Mouse (Mus musculus) CH12.LX (cell line): ENCODE measurements around the gene Cd2bp2. TPM values are rescaled to one million over a fixed set of nuclear protein-coding genes. Genes with fewer than 3 reads are reported as not detected.

Source experiments
- DNase-seq: peaks from one replicate; pipeline ENCODE4 v3.0.0-alpha.2; 2013; ENCODE audit errors: extremely low read depth
- H3K27ac ChIP-seq: 2 replicates; pipeline ENCODE4 v1.5.1; 2012; ENCODE audit warnings: low read depth, mild to moderate bottlenecking, control low read depth, moderate library complexity; ENCODE audit not compliant: insufficient read depth
- H3K27me3 ChIP-seq: replicated peaks from 2 replicates; pipeline ENCODE3; 2012; ENCODE audit warnings: inconsistent platforms
- H3K36me3 ChIP-seq, 2 experiments: replicated peaks in 1 of 2; 2 replicates each; pipeline versions ENCODE3 to v1.6.1; 2012; ENCODE audit warnings: inconsistent platforms in 1 of 2, low read length in 1 of 2, mild to moderate bottlenecking in 1 of 2, mixed read lengths in 1 of 2, moderate library complexity in 1 of 2; ENCODE audit not compliant: control insufficient read depth in 1 of 2, insufficient read depth in 1 of 2
- H3K4me1 ChIP-seq, 2 experiments: 2 replicates each; pipeline ENCODE4 v1.6.1; 2012; ENCODE audit warnings: inconsistent platforms in 1 of 2, moderate library complexity in 1 of 2; ENCODE audit not compliant: insufficient read depth in 2 of 2, control insufficient read depth in 1 of 2
- H3K4me2 ChIP-seq: 2 replicates; pipeline ENCODE4 v1.6.1; 2012; ENCODE audit warnings: low read depth, mild to moderate bottlenecking, control low read depth; ENCODE audit not compliant: poor library complexity, insufficient read depth, severe bottlenecking
- H3K4me3 ChIP-seq, 3 experiments: fragments of 150-350 bp in 1 of 3; sonication (generic) in 1 of 3; replicated peaks in 1 of 3; 2 replicates each; pipeline versions ENCODE3 to v1.5.1; 2011 to 2012; ENCODE audit warnings: low read depth in 2 of 3, low read length in 2 of 3, mild to moderate bottlenecking in 2 of 3, moderate library complexity in 2 of 3, control low read depth in 1 of 3, improper control_type of control experiment in 1 of 3, inconsistent platforms in 1 of 3, mixed read lengths in 1 of 3; ENCODE audit not compliant: poor library complexity in 1 of 3
- H3K79me2 ChIP-seq: replicated peaks from 2 replicates; pipeline ENCODE4 v1.6.1; 2012; ENCODE audit warnings: mild to moderate bottlenecking, moderate library complexity; ENCODE audit not compliant: control insufficient read depth, poor library complexity, insufficient read depth, severe bottlenecking; ENCODE audit errors: extremely low read depth
- H3K9ac ChIP-seq: 2 replicates; pipeline ENCODE4 v1.6.1; 2012; ENCODE audit warnings: low read depth, mild to moderate bottlenecking, control low read depth, moderate library complexity; ENCODE audit not compliant: insufficient read depth
- H3K9me3 ChIP-seq: replicated peaks from 2 replicates; pipeline ENCODE3; 2012; ENCODE audit warnings: low read length, inconsistent platforms, mixed read lengths
- CTCF ChIP-seq, 2 experiments: IDR thresholded peaks in 1 of 2; conservative IDR thresholded peaks in 1 of 2; 2 replicates each; pipeline ENCODE4 v1.5.1; 2011 to 2012; ENCODE audit warnings: low read depth in 2 of 2, low read length in 2 of 2, improper control_type of control experiment in 1 of 2, inconsistent platforms in 1 of 2, mild to moderate bottlenecking in 1 of 2, moderate library complexity in 1 of 2
- E2F4 ChIP-seq: IDR thresholded peaks from 2 replicates; pipeline ENCODE4 v1.6.1; 2011; ENCODE audit warnings: low read depth, low read length, improper control_type of control experiment; ENCODE audit not compliant: insufficient replicate concordance
- EP300 ChIP-seq: IDR thresholded peaks from 2 replicates; pipeline ENCODE4 v1.6.1; 2011; ENCODE audit warnings: low read length, improper control_type of control experiment
- ETS1 ChIP-seq: conservative IDR thresholded peaks from 2 replicates; pipeline ENCODE4 v1.6.1; 2012; ENCODE audit warnings: low read depth, mild to moderate bottlenecking, inconsistent platforms, low read length, improper control_type of control experiment, moderate library complexity
- GABPA ChIP-seq: IDR thresholded peaks from 2 replicates; pipeline ENCODE4 v1.6.1; 2012; ENCODE audit warnings: low read depth, low read length, improper control_type of control experiment, inconsistent platforms; ENCODE audit not compliant: insufficient replicate concordance
- HCFC1 ChIP-seq: IDR thresholded peaks from 2 replicates; pipeline ENCODE4 v1.6.1; 2012; ENCODE audit warnings: low read depth, mild to moderate bottlenecking, inconsistent platforms, low read length, improper control_type of control experiment
- JUN ChIP-seq: IDR thresholded peaks from 2 replicates; pipeline ENCODE4 v1.6.1; 2011; ENCODE audit warnings: low read depth, mild to moderate bottlenecking, low read length, improper control_type of control experiment, moderate library complexity; ENCODE audit not compliant: insufficient read depth
- KAT2A ChIP-seq: IDR thresholded peaks from 2 replicates; pipeline ENCODE4 v1.6.1; 2012; ENCODE audit warnings: low read length, improper control_type of control experiment, inconsistent platforms; ENCODE audit not compliant: insufficient replicate concordance
- MAFK ChIP-seq: IDR thresholded peaks from 2 replicates; pipeline ENCODE4 v1.6.1; 2011; ENCODE audit warnings: low read length, improper control_type of control experiment; ENCODE audit not compliant: insufficient replicate concordance
- MAX ChIP-seq: IDR thresholded peaks from 2 replicates; pipeline ENCODE4 v1.6.1; 2011; ENCODE audit warnings: low read length, improper control_type of control experiment
- MEF2A ChIP-seq: IDR thresholded peaks from 2 replicates; pipeline ENCODE4 v1.6.1; 2014; ENCODE audit warnings: low read depth, mild to moderate bottlenecking, inconsistent platforms, low read length, improper control_type of control experiment, borderline replicate concordance
- MYC ChIP-seq: IDR thresholded peaks from 2 replicates; pipeline ENCODE4 v1.6.1; 2011; ENCODE audit warnings: low read depth, mild to moderate bottlenecking, improper control_type of control experiment, low read length
- NELFE ChIP-seq: IDR thresholded peaks from 2 replicates; pipeline ENCODE4 v1.6.1; 2011; ENCODE audit warnings: low read depth, low read length, improper control_type of control experiment
- PAX5 ChIP-seq: IDR thresholded peaks from 2 replicates; pipeline ENCODE4 v1.6.1; 2012; ENCODE audit warnings: low read length, inconsistent platforms, mixed read lengths
- POLR2A ChIP-seq: IDR thresholded peaks from 2 replicates; pipeline ENCODE4 v1.6.1; 2011; ENCODE audit warnings: low read depth, mild to moderate bottlenecking, improper control_type of control experiment, low read length
- POLR2AphosphoS2 ChIP-seq: IDR thresholded peaks from 2 replicates; pipeline ENCODE4 v1.6.1; 2011; ENCODE audit warnings: low read depth, low read length, improper control_type of control experiment
- RAD21 ChIP-seq: IDR thresholded peaks from 2 replicates; pipeline ENCODE4 v1.6.1; 2011; ENCODE audit warnings: low read depth, mild to moderate bottlenecking, low read length, improper control_type of control experiment, moderate library complexity
- RCOR1 ChIP-seq: conservative IDR thresholded peaks from 2 replicates; pipeline ENCODE4 v1.6.1; 2012; ENCODE audit warnings: low read depth, mild to moderate bottlenecking, inconsistent platforms, low read length, improper control_type of control experiment
- SIN3A ChIP-seq: IDR thresholded peaks from 2 replicates; pipeline ENCODE4 v1.6.1; 2012; ENCODE audit warnings: low read length, improper control_type of control experiment, inconsistent platforms
- SMC3 ChIP-seq: IDR thresholded peaks from 2 replicates; pipeline ENCODE4 v1.6.1; 2011; ENCODE audit warnings: low read depth, low read length, improper control_type of control experiment
- UBTF ChIP-seq: IDR thresholded peaks from 2 replicates; pipeline ENCODE4 v1.6.1; 2012; ENCODE audit warnings: low read depth, mild to moderate bottlenecking, inconsistent platforms, low read length, improper control_type of control experiment, moderate library complexity
- USF2 ChIP-seq: conservative IDR thresholded peaks from 2 replicates; pipeline ENCODE4 v1.6.1; 2011; ENCODE audit warnings: low read depth, low read length, improper control_type of control experiment
- ZKSCAN1 ChIP-seq: IDR thresholded peaks from 2 replicates; pipeline ENCODE4 v1.6.1; 2012; ENCODE audit warnings: low read depth, inconsistent platforms, low read length, improper control_type of control experiment, borderline replicate concordance
- ZMIZ1 ChIP-seq: IDR thresholded peaks from 2 replicates; pipeline ENCODE4 v1.6.1; 2012; ENCODE audit warnings: low read depth, mild to moderate bottlenecking, inconsistent platforms, low read length, improper control_type of control experiment
- ZNF384 ChIP-seq: IDR thresholded peaks from 2 replicates; pipeline ENCODE4 v1.6.1; 2012; ENCODE audit warnings: low read depth, low read length, improper control_type of control experiment, inconsistent platforms
- dilution Hi-C: fragments of 300-500 bp; cut with MboI; formaldehyde crosslinking; loops from 2 replicates; pipeline ENCODE4 v1.14.3; 2020; ENCODE audit warnings: low sequenced_read_pairs; ENCODE audit not compliant: extremely low pct_unique_long_range_greater_than_20kb, extremely low pct_ligation_motif_present
- in situ Hi-C: fragments of 300-500 bp; cut with MboI; formaldehyde crosslinking; loops from 3 replicates; pipeline ENCODE4 v1.14.3; 2019; ENCODE audit warnings: low sequenced_read_pairs, low pct_ligation_motif_present, low pct_unique_long_range_greater_than_20kb, mixed read lengths
- polyA plus RNA-seq: library from polyadenylated mRNA; unstranded; fragments of >175 nt; gene quantifications from 2 replicates; pipeline ENCODE4 v1.2.1, GENCODE M21; 2012; ENCODE audit warnings: low read depth; ENCODE audit not compliant: insufficient read length
- total RNA-seq, 2 experiments: library from RNA; depleted of rRNA; stranded (reverse); fragments of 300-350 nt in 1 of 2; fragments of >200 nt in 1 of 2; gene quantifications; 2 replicates each; pipeline ENCODE4 v1.2.3; 2012 to 2014

Gene Cd2bp2
- total and polyA plus RNA-seq, 3 experiments = 57.4 to 66.8 (median 62.4) TPM

GRCm38 (mm10) chr7:127212432-127213250, 16.8 kb upstream of the Cd2bp2 start:
- Histone ChIP-seq H3K4me2 (no peak overlapping the region), H3K4me3 (no peak overlapping the region)

GRCm38 (mm10) chr7:127211014-127211745, 15.3 kb upstream of the Cd2bp2 start:
- in situ Hi-C loops = no loop called here
- no peak overlapping the region for H3K27ac ChIP-seq
- dilution Hi-C loops = no loop called here
- H3K79me2 ChIP-seq = peaks cover 20% of the 10 kb centered on the region
- no peak overlapping the region for H3K4me2 ChIP-seq
- TF ChIP-seq CTCF (conservative IDR thresholded peaks at IDR 0.05 in 1 of 2, IDR thresholded peaks at IDR 0.05 in 1 of 2; ENCODE audit: low read depth in 2 of 2, low read length in 2 of 2) (no peak), MEF2A (no peak), UBTF (no peak), ETS1 (no peak), USF2 (no peak), GABPA (no peak), SMC3 (no peak), RCOR1 (no peak), KAT2A (no peak), E2F4 (no peak), NELFE (no peak), RAD21 (no peak), PAX5 (no peak), JUN (no peak), SIN3A (no peak), POLR2AphosphoS2 (no peak)
- H3K9me3 ChIP-seq = no peaks in the 10 kb centered on the region
- H3K4me3 ChIP-seq = no peak overlapping the region
- peaks cover 5 to 44% of the 10 kb centered on the region in 2 experiments for H3K4me1 ChIP-seq
- no peaks in the 10 kb centered on the region for H3K27me3 ChIP-seq
- no peak overlapping the region for H3K9ac ChIP-seq
- DNase-seq = no peak
- H3K36me3 ChIP-seq = peaks cover 23 to 36% of the 10 kb centered on the region in 2 experiments

More at GRCm38 (mm10) chr7:127212432-127213250, 16.8 kb upstream of the Cd2bp2 start:
- in situ Hi-C loops (no loop called here), dilution Hi-C loops (no loop called here)
- no peak for DNase-seq
- Histone ChIP-seq H3K27me3 (no peaks in the 10 kb centered on the region), H3K36me3 (peaks cover 26 to 44% of the 10 kb centered on the region in 2 experiments), H3K4me1 (peaks cover 10 to 52% of the 10 kb centered on the region in 2 experiments), H3K9me3 (no peaks in the 10 kb centered on the region), H3K9ac (no peak overlapping the region), H3K27ac (no peak overlapping the region), H3K79me2 (peaks cover 19% of the 10 kb centered on the region)
- TF ChIP-seq KAT2A = no peak
- no peak for TF ChIP-seq HCFC1
- TF ChIP-seq MYC = no peak
- TF ChIP-seq PAX5 = no peak
- TF ChIP-seq MAX = no peak
- no peak for TF ChIP-seq ZMIZ1
- no peak for TF ChIP-seq SIN3A
- TF ChIP-seq ETS1 = no peak
- TF ChIP-seq ZKSCAN1 = no peak
- no peak for TF ChIP-seq CTCF (conservative IDR thresholded peaks at IDR 0.05 in 1 of 2, IDR thresholded peaks at IDR 0.05 in 1 of 2; ENCODE audit: low read depth in 2 of 2, low read length in 2 of 2)
- no peak for TF ChIP-seq JUN
- no peak for TF ChIP-seq UBTF
- TF ChIP-seq POLR2A = no peak
- TF ChIP-seq USF2 = no peak
- no peak for TF ChIP-seq NELFE
- no peak for TF ChIP-seq RAD21
- no peak for TF ChIP-seq MAFK
- no peak for TF ChIP-seq RCOR1
- TF ChIP-seq ZNF384 = no peak
- no peak for TF ChIP-seq EP300
